Mouse (Mus musculus): ENCODE results near the gene Cldn4.

The Cldn4 gene

GRCm38 (mm10) chr5:134946857-134947255 lies at the start of gene Cldn4:
Cldn4 (minus strand) TSS chr5:134946934.
- DNase-seq (ENCODE audit: low spot score), result peak; percentile 69

- DNase-seq (ENCODE audit: low spot score), result no peak
Measured at GRCm38 (mm10) chr5:134992566-134992965, 45.8 kb upstream of the Cldn4 start.

GRCm38 (mm10) chr5:134989741-134990140 lies 43.0 kb upstream of the Cldn4 start:
- no peak for DNase-seq (ENCODE audit: low spot score)

GRCm38 (mm10) chr5:134989166-134989565 lies 42.4 kb upstream of the Cldn4 start:
- no peak for DNase-seq (ENCODE audit: low spot score)

- DNase-seq (ENCODE audit: low spot score), result no peak
Measured at GRCm38 (mm10) chr5:134986298-134987268, 39.8 kb upstream of the Cldn4 start.

- no peak for DNase-seq (ENCODE audit: low spot score)
Measured at GRCm38 (mm10) chr5:134985633-134986297, 39.0 kb upstream of the Cldn4 start, which contains the start of gene Cldn3. Cldn3 (plus strand) TSS chr5:134986214.

GRCm38 (mm10) chr5:134983771-134984170 lies 37.0 kb upstream of the Cldn4 start:
- no peak for DNase-seq (ENCODE audit: low spot score)

GRCm38 (mm10) chr5:134983111-134983510 lies 36.4 kb upstream of the Cldn4 start:
- no peak for DNase-seq (ENCODE audit: low spot score)

- no peak for DNase-seq (ENCODE audit: low spot score)
Measured at GRCm38 (mm10) chr5:134981149-134981548, 34.4 kb upstream of the Cldn4 start.

GRCm38 (mm10) chr5:134977837-134978236 lies 31.1 kb upstream of the Cldn4 start:
- no peak for DNase-seq (ENCODE audit: low spot score)

GRCm38 (mm10) chr5:134976577-134977250 lies 30.0 kb upstream of the Cldn4 start:
- no peak for DNase-seq (ENCODE audit: low spot score)

GRCm38 (mm10) chr5:134976164-134976563 lies 29.4 kb upstream of the Cldn4 start:
- DNase-seq (ENCODE audit: low spot score), result no peak

GRCm38 (mm10) chr5:134974921-134975320 lies 28.2 kb upstream of the Cldn4 start:
- no peak for DNase-seq (ENCODE audit: low spot score)

- DNase-seq (ENCODE audit: low spot score), result no peak
Measured at GRCm38 (mm10) chr5:134974294-134974693, 27.6 kb upstream of the Cldn4 start.

- DNase-seq (ENCODE audit: low spot score), result no peak
Measured at GRCm38 (mm10) chr5:134973526-134973925, 26.8 kb upstream of the Cldn4 start.

GRCm38 (mm10) chr5:134973081-134973480 lies 26.3 kb upstream of the Cldn4 start:
- DNase-seq (ENCODE audit: low spot score), result no peak

- no peak for DNase-seq (ENCODE audit: low spot score)
Measured at GRCm38 (mm10) chr5:134970671-134971070, 23.9 kb upstream of the Cldn4 start.

GRCm38 (mm10) chr5:134967164-134967944 lies 20.6 kb upstream of the Cldn4 start:
- DNase-seq (ENCODE audit: low spot score), result no peak

- no peak for DNase-seq (ENCODE audit: low spot score)
Measured at GRCm38 (mm10) chr5:134965852-134966821, 19.4 kb upstream of the Cldn4 start.

- no peak for DNase-seq (ENCODE audit: low spot score)
Measured at GRCm38 (mm10) chr5:134965473-134965851, 18.7 kb upstream of the Cldn4 start.

Data from urinary bladder, postnatal 25 days (tissue).